Mouse (Mus musculus) olfactory bulb, adult 2 months (tissue): Measurements from ENCODE around the gene Syngap1. TPM values are rescaled to one million over a fixed set of nuclear protein-coding genes. Genes with fewer than 3 reads are reported as not detected.

ENCODE experiments used
- H3K27ac ChIP-seq: fragments of 200-500 bp; 2 replicates; pipeline ENCODE4 v1.5.1; 2012; ENCODE audit warnings: low read depth, low read length; ENCODE audit not compliant: insufficient read depth
- H3K4me1 ChIP-seq: fragments of 200-500 bp; 2 replicates; pipeline ENCODE4 v1.6.1; 2012; ENCODE audit warnings: low read length; ENCODE audit not compliant: control insufficient read depth, insufficient read depth
- H3K4me3 ChIP-seq: fragments of 200-500 bp; 2 replicates; pipeline ENCODE4 v1.5.1; 2012; ENCODE audit warnings: mild to moderate bottlenecking, low read depth, low read length, moderate library complexity; ENCODE audit not compliant: insufficient read depth
- CTCF ChIP-seq: fragments of 200-500 bp; IDR thresholded peaks from 2 replicates; pipeline ENCODE4 v1.5.1; 2012; ENCODE audit warnings: low read depth, mild to moderate bottlenecking, low read length, moderate library complexity; ENCODE audit not compliant: insufficient read depth
- POLR2A ChIP-seq: fragments of 200-500 bp; IDR thresholded peaks from 2 replicates; pipeline ENCODE4 v1.6.1; 2012; ENCODE audit warnings: mild to moderate bottlenecking, low read depth, low read length, moderate library complexity; ENCODE audit not compliant: insufficient read depth
- whole genome bisulfite sequencing: fragments of 180-500 bp; shearing (Covaris S2); methylation state at CpG from one replicate; pipeline ENCODE4 v1.1.7; 2018; 5-methylcytosine and 5-hydroxymethylcytosine counted together
- polyA plus RNA-seq: library from polyadenylated mRNA; stranded (reverse); fragments of >200 nt; gene quantifications from 2 replicates; pipeline ENCODE4 v1.2.4, GENCODE M21; 2012; ENCODE audit warnings: low replicate concordance; ENCODE audit not compliant: missing spikeins, insufficient read depth, insufficient read length

The Syngap1 gene
- polyA plus RNA-seq, 1 experiment: 50.4 TPM

- Histone ChIP-seq H3K4me1 (peaks cover 26% of the 10 kb centered on the region), H3K27ac (no peak overlapping the region), H3K4me3 (peak overlapping the region; percentile 68)
- no peak for TF ChIP-seq POLR2A
- TF ChIP-seq CTCF: no peak
- 79% methylated on average over 16 of the region's 16 CpGs for WGBS
Observed at GRCm38 (mm10) chr17:26933885-26934827, 6.9 kb upstream of the Syngap1 start.

GRCm38 (mm10) chr17:26935027-26935426 is 6.0 kb upstream of the Syngap1 start:
- 91% methylated on average over 9 of the region's 9 CpGs for WGBS
- no peak overlapping the region for H3K4me3 ChIP-seq
- peaks cover 27% of the 10 kb centered on the region for H3K4me1 ChIP-seq
- no peak for TF ChIP-seq POLR2A
- no peak for TF ChIP-seq CTCF
- H3K27ac ChIP-seq: no peak overlapping the region

DNA sequence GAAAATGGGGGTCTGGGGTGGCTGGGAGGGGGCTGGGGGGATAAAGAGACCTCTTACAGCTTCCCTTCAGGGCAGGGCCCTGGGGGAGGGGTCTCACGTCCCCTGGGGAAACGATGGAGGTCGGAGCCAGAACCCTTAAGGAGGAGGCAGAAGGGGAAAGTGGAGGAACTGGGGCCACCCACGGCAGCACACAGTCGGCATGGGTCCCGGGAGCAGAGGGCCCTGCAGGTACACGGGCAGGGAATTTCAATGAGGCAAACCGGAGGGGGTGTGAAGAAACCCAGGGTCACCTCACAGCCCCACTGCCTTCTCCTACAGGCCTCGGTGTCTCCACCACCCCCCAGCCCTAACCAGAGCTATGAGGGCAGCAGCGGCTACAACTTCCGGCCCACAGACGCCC is 4.6 kb upstream of the Syngap1 start:
- no peak overlapping the region for H3K27ac ChIP-seq
- 83% methylated on average over 12 of the region's 12 CpGs for WGBS
- TF ChIP-seq POLR2A: no peak
- H3K4me3 ChIP-seq: no peak overlapping the region
- peaks cover 31% of the 10 kb centered on the region for H3K4me1 ChIP-seq

- Histone ChIP-seq H3K4me3 (no peak overlapping the region), H3K27ac (no peak overlapping the region), H3K4me1 (peaks cover 31% of the 10 kb centered on the region)
- WGBS: 85% methylated on average over 15 of the region's 15 CpGs
- no peak for TF ChIP-seq POLR2A
- TF ChIP-seq CTCF: no peak
Observed at GRCm38 (mm10) chr17:26936921-26937695, 3.9 kb upstream of the Syngap1 start.

DNA sequence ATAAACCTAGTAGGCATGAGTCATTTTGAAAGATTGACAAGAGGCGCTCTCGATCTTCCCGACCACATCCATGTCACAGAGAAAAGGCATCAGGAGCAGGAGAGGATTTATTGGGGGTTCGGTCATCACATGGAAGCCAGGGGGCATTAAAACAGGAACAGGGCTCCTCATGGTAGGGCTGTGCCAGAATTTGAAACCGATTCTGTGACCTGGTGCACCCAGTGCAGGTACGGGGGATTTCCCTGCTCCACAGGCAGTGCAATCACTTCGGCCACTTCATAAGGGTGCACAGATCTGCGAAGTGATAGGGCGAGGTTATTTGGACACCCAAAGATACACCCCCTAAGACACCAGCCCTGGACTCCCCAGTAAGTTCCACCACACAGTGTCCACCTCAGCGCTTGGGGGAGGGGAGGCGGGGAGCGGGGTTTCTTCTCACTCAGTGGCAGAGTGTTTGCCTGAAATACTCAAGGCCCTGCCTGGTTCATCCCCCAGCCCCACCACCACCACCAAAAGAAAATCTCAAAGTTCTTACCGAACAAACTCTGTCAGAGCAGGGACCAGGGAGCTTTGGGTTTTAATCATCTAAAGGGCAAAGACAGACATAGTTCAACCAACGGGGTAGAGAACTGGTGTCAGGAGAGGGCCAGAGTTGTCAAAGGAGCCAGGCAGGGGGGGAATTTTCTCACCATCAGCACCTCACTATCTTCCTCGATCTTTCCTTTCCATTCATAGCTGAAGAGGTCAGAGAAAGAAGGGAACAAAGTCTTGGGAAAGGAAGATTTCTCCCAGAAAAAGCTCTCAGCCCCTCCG is 3.0 kb upstream of the Syngap1 start:
- Histone ChIP-seq H3K4me3 (peak overlapping the region; percentile 93), H3K27ac (no peak overlapping the region), H3K4me1 (peaks cover 29% of the 10 kb centered on the region)
- TF ChIP-seq CTCF: no peak
- TF ChIP-seq POLR2A: no peak
- 61% methylated on average over 16 of the region's 16 CpGs for WGBS

- Histone ChIP-seq H3K4me3 (peak overlapping the region; percentile 93), H3K27ac (no peak overlapping the region; the same call in 1 of the 2 replicates), H3K4me1 (peaks cover 25% of the 10 kb centered on the region)
- TF ChIP-seq POLR2A: no peak
- no peak for TF ChIP-seq CTCF
- whole genome bisulfite sequencing: under 1% methylated on average over 22 of the region's 22 CpGs
Observed at GRCm38 (mm10) chr17:26938731-26939130, 2.3 kb upstream of the Syngap1 start.

DNA sequence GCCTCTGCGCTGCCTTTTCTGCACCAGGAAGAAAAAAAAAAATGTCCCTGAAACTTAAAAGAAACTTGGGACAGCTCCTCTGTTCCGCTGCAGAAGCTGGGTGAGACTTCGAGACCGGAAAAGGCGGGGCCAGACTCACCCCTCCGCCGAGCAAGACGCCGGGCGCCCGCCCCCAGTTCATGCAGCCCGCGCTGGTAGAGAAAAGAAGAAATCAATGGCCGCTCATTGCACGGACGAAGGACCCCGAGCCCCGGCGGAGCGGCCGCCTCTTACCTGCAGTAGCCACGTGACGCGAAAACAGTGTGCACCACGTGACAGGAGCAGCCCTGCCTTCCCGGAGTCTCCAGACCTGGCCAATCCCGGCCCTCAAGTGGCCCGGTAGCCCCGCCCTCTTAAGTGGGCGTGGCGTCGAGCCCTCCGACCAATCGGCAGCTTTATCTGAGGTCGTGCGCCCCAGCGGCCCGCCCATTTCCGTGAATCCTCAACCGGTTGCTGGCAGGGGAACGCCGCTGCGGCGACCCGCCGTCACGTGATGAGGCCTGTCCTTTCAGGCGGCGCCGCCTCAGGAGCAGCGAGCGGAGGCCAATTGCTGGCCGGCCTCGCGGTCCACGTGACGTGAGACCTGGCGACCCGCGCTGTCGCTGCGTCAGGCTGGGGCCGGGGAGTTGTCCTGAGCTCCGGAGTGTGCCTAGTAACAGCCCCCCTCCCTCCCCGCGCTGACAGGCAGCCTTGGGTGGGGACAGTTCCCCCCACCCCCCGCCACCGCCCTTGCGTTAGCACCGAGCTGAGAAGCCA is 1.7 kb upstream of the Syngap1 start, which contains the start of gene Cuta:
Cuta (minus strand) TSS at position 392 of the 795 bp plus-strand sequence.
- under 1% methylated on average over 70 of the region's 70 CpGs for WGBS
- Histone ChIP-seq H3K27ac (peak within 1 kb of the TSS; percentile 88), H3K4me3 (peak within 1 kb of the TSS; percentile 93), H3K4me1 (peaks cover 29% of the 10 kb centered on the region)
- TF ChIP-seq POLR2A (peak; percentile 68), CTCF (no peak)

DNA sequence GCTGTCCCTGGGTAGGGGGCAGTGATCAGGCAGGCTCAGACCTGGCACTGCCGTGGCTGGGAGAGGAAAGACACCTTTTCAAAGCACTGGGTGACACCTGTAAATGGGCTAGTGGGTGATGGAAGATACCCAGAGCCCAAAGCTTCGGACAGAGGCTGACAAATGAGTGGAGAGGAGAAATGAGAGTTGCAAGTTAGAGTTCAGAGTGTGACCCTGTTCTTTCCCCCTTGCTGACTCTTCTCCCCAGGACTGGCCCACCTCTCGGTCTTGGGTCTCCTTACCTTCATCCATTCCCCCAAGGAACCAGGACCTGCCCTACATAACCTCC is 1.1 kb upstream of the Syngap1 start:
- H3K4me1 ChIP-seq: peaks cover 35% of the 10 kb centered on the region
- 0% methylated on average over 3 of the region's 3 CpGs for WGBS
- peak overlapping the region; percentile 88 for H3K27ac ChIP-seq
- H3K4me3 ChIP-seq: peak overlapping the region; percentile 93
- TF ChIP-seq CTCF (no peak), POLR2A (no peak)
